Mouse (Mus musculus): ENCODE measurements around the gene Sh3bp5l. TPM values are rescaled to one million over a fixed set of nuclear protein-coding genes. Genes with fewer than 3 reads are reported as not detected.
"Not testable (repeated sequence)": the region's sequence is repeated elsewhere in the genome, so short reads cannot be mapped to it uniquely, and the experiment has no call there.

Gene Sh3bp5l
- total RNA-seq, 1 experiment from 2014 or later: 28.1 TPM

- ATAC-seq (replicated peaks; ENCODE audit: insufficient number of reproducible peaks, low FRiP score, low TSS enrichment, poor library complexity, severe bottlenecking): no peak
Measured at GRCm38 (mm10) chr11:58357844-58358534, 27.5 kb downstream of the Sh3bp5l start.

- ATAC-seq (replicated peaks; ENCODE audit: insufficient number of reproducible peaks, low FRiP score, low TSS enrichment, poor library complexity, severe bottlenecking): not testable (repeated sequence)
Measured at GRCm38 (mm10) chr11:58362562-58362961, 32.0 kb downstream of the Sh3bp5l start.

- no peak for ATAC-seq (replicated peaks; ENCODE audit: insufficient number of reproducible peaks, low FRiP score, low TSS enrichment, poor library complexity, severe bottlenecking)
Measured at GRCm38 (mm10) chr11:58364454-58364853, 33.9 kb downstream of the Sh3bp5l start.

- ATAC-seq (replicated peaks; ENCODE audit: insufficient number of reproducible peaks, low FRiP score, low TSS enrichment, poor library complexity, severe bottlenecking): not testable (repeated sequence)
Measured at GRCm38 (mm10) chr11:58366191-58366590, 35.7 kb downstream of the Sh3bp5l start.

- ATAC-seq (replicated peaks; ENCODE audit: insufficient number of reproducible peaks, low FRiP score, low TSS enrichment, poor library complexity, severe bottlenecking): no peak
Measured at GRCm38 (mm10) chr11:58377273-58377672, 46.7 kb downstream of the Sh3bp5l start.

- no peak for ATAC-seq (replicated peaks; ENCODE audit: insufficient number of reproducible peaks, low FRiP score, low TSS enrichment, poor library complexity, severe bottlenecking)
Measured at GRCm38 (mm10) chr11:58377686-58378085, 47.2 kb downstream of the Sh3bp5l start.

GRCm38 (mm10) chr11:58378763-58379278 is 48.3 kb downstream of the Sh3bp5l start, which contains the start of gene Lypd8:
TSS of gene Lypd8 (plus strand) at chr11:58379043.
- ATAC-seq (replicated peaks; ENCODE audit: insufficient number of reproducible peaks, low FRiP score, low TSS enrichment, poor library complexity, severe bottlenecking): no peak

- ATAC-seq (replicated peaks; ENCODE audit: insufficient number of reproducible peaks, low FRiP score, low TSS enrichment, poor library complexity, severe bottlenecking): no peak
Measured at GRCm38 (mm10) chr11:58379516-58379915, 49.0 kb downstream of the Sh3bp5l start.

GRCm38 (mm10) chr11:58382471-58382870 is 51.9 kb downstream of the Sh3bp5l start:
- ATAC-seq (replicated peaks; ENCODE audit: insufficient number of reproducible peaks, low FRiP score, low TSS enrichment, poor library complexity, severe bottlenecking): no peak

Other genes starting within 250 kb of the Sh3bp5l start
- gene Gm12248, start 237.6 kb upstream of the Sh3bp5l start, total RNA-seq (2017): not detected in 3 replicates
- 84.4 to 93.8 TPM (median 89.2 TPM) in 3 replicates for gene Cnot8, start 226.6 kb upstream of the Sh3bp5l start, total RNA-seq (2017)
- 7.1 to 12.0 TPM (median 7.2 TPM) in 3 replicates for gene Gemin5, start 162.2 kb upstream of the Sh3bp5l start, total RNA-seq (2017)
- 19.8 to 46.1 TPM (median 30.4 TPM) in 3 replicates for gene Mrpl22, start 159.1 kb upstream of the Sh3bp5l start, total RNA-seq (2017)
- gene Igtp, start 131.2 kb upstream of the Sh3bp5l start, total RNA-seq (2017): 18.7 to 31.1 TPM (median 19.5 TPM) in 3 replicates
- gene Irgm2, start 131.1 kb upstream of the Sh3bp5l start, total RNA-seq (2017): 8.8 to 21.7 TPM (median 12.9 TPM) in 3 replicates
- not detected in 3 replicates for gene 4930438A08Rik, start 55.9 kb upstream of the Sh3bp5l start, total RNA-seq (2017)
- 8.4 to 17.0 TPM (median 9.2 TPM) in 3 replicates for gene Zfp692, start 23.7 kb upstream of the Sh3bp5l start, total RNA-seq (2017)
- gene Zfp672, start 385 bp upstream of the Sh3bp5l start, total RNA-seq (2017): 33.9 to 39.8 TPM (median 36.0 TPM) in 3 replicates
- not detected in 3 replicates for gene Lypd8, start 48.3 kb downstream of the Sh3bp5l start, total RNA-seq (2017)
- gene 1810065E05Rik, start 90.4 kb downstream of the Sh3bp5l start, total RNA-seq (2017): not detected in 3 replicates
- not detected in 3 replicates for gene Gm12253, start 101.8 kb downstream of the Sh3bp5l start, total RNA-seq (2017)
- not detected in 3 replicates for gene Lypd9, start 122.2 kb downstream of the Sh3bp5l start, total RNA-seq (2017)
- not detected in 3 replicates for gene Olfr30, start 131.5 kb downstream of the Sh3bp5l start, total RNA-seq (2017)
- gene Olfr332, start 161.8 kb downstream of the Sh3bp5l start, total RNA-seq (2017): not detected in 3 replicates
- gene Olfr331, start 171.8 kb downstream of the Sh3bp5l start, total RNA-seq (2017): not detected in 3 replicates
- not detected in 3 replicates for gene Olfr330, start 204.1 kb downstream of the Sh3bp5l start, total RNA-seq (2017)
- not detected in 3 replicates for gene Olfr329-ps, start 215.7 kb downstream of the Sh3bp5l start, total RNA-seq (2017)
- gene Olfr328, start 224.9 kb downstream of the Sh3bp5l start, total RNA-seq (2017): 0.43 TPM in 1 of 3 replicates, not detected in the others
- gene Olfr224, start 239.8 kb downstream of the Sh3bp5l start, total RNA-seq (2017): not detected in 3 replicates
- gene Olfr325, start 247.0 kb downstream of the Sh3bp5l start, total RNA-seq (2017): not detected in 3 replicates

All from monocyte, adult 5-6 weeks (primary cell).